Mouse (Mus musculus) lung, adult 2 months (tissue): ENCODE measurements at regions not wholly inside any gene's neighbourhood (a gene's known extent, or its start where the extent isn't known, plus 50 kb on each side); places are given as distances from the start of the nearest gene placed in this dataset.

Experiments used
- CTCF ChIP-seq: fragments of 200-500 bp; IDR thresholded peaks from 2 replicates; pipeline ENCODE4 v1.5.1; 2011; ENCODE audit warnings: mild to moderate bottlenecking, low read length, control low read depth; ENCODE audit not compliant: insufficient read depth
- POLR2A ChIP-seq: fragments of 200-500 bp; IDR thresholded peaks from 2 replicates; pipeline ENCODE4 v1.6.1; 2011; ENCODE audit warnings: low read depth, mild to moderate bottlenecking, control low read depth, low read length, borderline replicate concordance; ENCODE audit errors: extremely low read depth

- TF ChIP-seq CTCF (no peak), POLR2A (peak; percentile 66; the same call in 1 of the 2 replicates)
These were observed 632.6 kb downstream of the Zfp706 start for GRCm38 (mm10) chr15:36374732-36375548.
